Mouse (Mus musculus) heart, postnatal 25 days (tissue): ENCODE data around the gene Gm20834. TPM values are rescaled to one million over a fixed set of nuclear protein-coding genes. Genes with fewer than 3 reads are reported as not detected.
"Not testable (repeated sequence)": the region's sequence is repeated elsewhere in the genome, so short reads cannot be mapped to it uniquely, and the experiment has no call there.

Source experiments
- DNase-seq: peaks from one replicate; pipeline ENCODE4 v3.0.0; 2022; ENCODE audit warnings: low spot score
- intact Hi-C: fragments of 180-260 bp; cut with DNase I; formaldehyde crosslinking; loops from one replicate; pipeline ENCODE4 v1.15.1; 2025
- total RNA-seq, 2 experiments: library from RNA; stranded (reverse); gene quantifications; 2 replicates each; pipeline ENCODE4 v1.2.3; 2021

The Gm20834 gene
- not detected for total RNA-seq

GRCm38 (mm10) chrY:10324489-10324888, at the start of gene Gm20834:
Gene Gm20834 (minus strand): TSS chrY:10324589.
- intact Hi-C loops, result not testable (repeated sequence)

More at GRCm38 (mm10) chrY:10324489-10324888, at the start of gene Gm20834:
- not testable (repeated sequence) for DNase-seq

Other genes with a start within 250 kb of the Gm20834 start
- not detected for gene Gm21310, start 177.4 kb downstream of the Gm20834 start, total RNA-seq
- gene Gm28510, start 88.1 kb upstream of the Gm20834 start, total RNA-seq, result not detected
- gene Gm20737, start 211.5 kb upstream of the Gm20834 start, total RNA-seq, result not detected
- not detected for gene Gm21775, start 228.9 kb upstream of the Gm20834 start, total RNA-seq